Mouse (Mus musculus): ENCODE measurements around the gene Vmn2r7. TPM values are rescaled to one million over a fixed set of nuclear protein-coding genes. Genes with fewer than 3 reads are reported as not detected.

Gene Vmn2r7
- total and polyA plus RNA-seq, 3 experiments, result not detected

GRCm38 (mm10) chr3:64790509-64791244 is 53.9 kb downstream of the Vmn2r7 start:
- peak; percentile 15 for DNase-seq (ENCODE audit: low read depth, low spot score)
- TF ChIP-seq USF1 (IDR thresholded peaks at IDR 0.05; ENCODE audit: low read depth, low read length) (no peak), MAX (IDR thresholded peaks at IDR 0.05; ENCODE audit: low read length) (no peak), ZC3H11A (IDR thresholded peaks at IDR 0.05; ENCODE audit: low read depth, low read length) (no peak; the same call in 1 of the 2 replicates), MAZ (IDR thresholded peaks at IDR 0.05; ENCODE audit: low read depth, low read length) (no peak), CTCF (IDR thresholded peaks at IDR 0.05 in 2 of 3, conservative IDR thresholded peaks at IDR 0.05 in 1 of 3; ENCODE audit: control insufficient read depth in 1 of 3, insufficient read depth in 1 of 3, low read depth in 2 of 3, low read length in 3 of 3, poor library complexity in 1 of 3, severe bottlenecking in 1 of 3) (peak; percentile 41 to 48 (median 47)), MXI1 (IDR thresholded peaks at IDR 0.05; ENCODE audit: low read depth, low read length) (no peak), SMC3 (IDR thresholded peaks at IDR 0.05; ENCODE audit: low read depth, low read length) (peak; percentile 35), GATA1 (IDR thresholded peaks at IDR 0.05; ENCODE audit: low read depth, low read length) (no peak), RAD21 (IDR thresholded peaks at IDR 0.05; ENCODE audit: low read depth, low read length) (peak; percentile 51), EP300 (IDR thresholded peaks at IDR 0.05; ENCODE audit: low read depth in 1 of 2, low read length in 2 of 2) (no peak), POLR2AphosphoS5 (IDR thresholded peaks at IDR 0.05; ENCODE audit: borderline replicate concordance, low read depth, low read length) (no peak), UBTF (IDR thresholded peaks at IDR 0.05; ENCODE audit: borderline replicate concordance, insufficient read depth, low read depth, low read length) (no peak)
- H3K4me1 ChIP-seq (ENCODE audit: control insufficient read depth in 1 of 2, insufficient read depth in 2 of 2, low read length in 2 of 2), result no peaks in the 10 kb centered on the region

GRCm38 (mm10) chr3:64782901-64783300 is 61.7 kb downstream of the Vmn2r7 start:
- Histone ChIP-seq H3K27ac (ENCODE audit: control insufficient read depth, low read depth, low read length) (no peak overlapping the region), H3K36me3 (ENCODE audit: control insufficient read depth in 1 of 2, insufficient read depth in 2 of 2, low read length in 2 of 2) (no peaks in the 10 kb centered on the region), H3K27me3 (ENCODE audit: control insufficient read depth in 1 of 2, insufficient read depth in 2 of 2, low read length in 2 of 2) (no peaks in the 10 kb centered on the region), H3K4me1 (ENCODE audit: control insufficient read depth in 1 of 2, insufficient read depth in 2 of 2, low read length in 2 of 2) (no peaks in the 10 kb centered on the region), H3K9ac (ENCODE audit: control insufficient read depth, low read depth, low read length, poor library complexity, severe bottlenecking) (no peak overlapping the region), H3K4me3 (ENCODE audit: control insufficient read depth in 1 of 2, insufficient read depth in 1 of 2, low read depth in 2 of 2, low read length in 2 of 2) (no peak overlapping the region), H3K9me3 (replicated peaks; ENCODE audit: insufficient read depth, low read length) (no peaks in the 10 kb centered on the region), H3K79me2 (ENCODE audit: control insufficient read depth, insufficient read depth, low read length, poor library complexity) (no peaks in the 10 kb centered on the region)
- TF ChIP-seq EP300 (IDR thresholded peaks at IDR 0.05; ENCODE audit: low read depth in 1 of 2, low read length in 2 of 2) (no peak), ELF1 (IDR thresholded peaks at IDR 0.05; ENCODE audit: low read depth, low read length) (no peak), ZKSCAN1 (IDR thresholded peaks at IDR 0.05; ENCODE audit: low read depth, low read length) (no peak), USF1 (IDR thresholded peaks at IDR 0.05; ENCODE audit: low read depth, low read length) (no peak), MAX (IDR thresholded peaks at IDR 0.05; ENCODE audit: low read length) (no peak), POLR2A (IDR thresholded peaks at IDR 0.05; ENCODE audit: control insufficient read depth in 1 of 2, insufficient read depth in 1 of 2, low read depth in 1 of 2, low read length in 2 of 2, poor library complexity in 1 of 2) (no peak), GATA1 (IDR thresholded peaks at IDR 0.05; ENCODE audit: low read depth, low read length) (no peak), POLR2AphosphoS5 (IDR thresholded peaks at IDR 0.05; ENCODE audit: borderline replicate concordance, low read depth, low read length) (no peak), CHD2 (IDR thresholded peaks at IDR 0.05; ENCODE audit: low read length) (no peak), SMC3 (IDR thresholded peaks at IDR 0.05; ENCODE audit: low read depth, low read length) (no peak), E2F4 (IDR thresholded peaks at IDR 0.05; ENCODE audit: borderline replicate concordance, low read depth, low read length) (no peak)
- DNase-seq (ENCODE audit: low read depth, low spot score), result no peak

More at GRCm38 (mm10) chr3:64790509-64791244, 53.9 kb downstream of the Vmn2r7 start:
- Histone ChIP-seq H3K9me3 (replicated peaks; ENCODE audit: insufficient read depth, low read length) (no peaks in the 10 kb centered on the region), H3K27ac (ENCODE audit: control insufficient read depth, low read depth, low read length) (no peak overlapping the region), H3K27me3 (ENCODE audit: control insufficient read depth in 1 of 2, insufficient read depth in 2 of 2, low read length in 2 of 2) (no peaks in the 10 kb centered on the region), H3K36me3 (ENCODE audit: control insufficient read depth in 1 of 2, insufficient read depth in 2 of 2, low read length in 2 of 2) (no peaks in the 10 kb centered on the region), H3K79me2 (ENCODE audit: control insufficient read depth, insufficient read depth, low read length, poor library complexity) (no peaks in the 10 kb centered on the region), H3K9ac (ENCODE audit: control insufficient read depth, low read depth, low read length, poor library complexity, severe bottlenecking) (no peak overlapping the region), H3K4me3 (ENCODE audit: control insufficient read depth in 1 of 2, insufficient read depth in 1 of 2, low read depth in 2 of 2, low read length in 2 of 2) (no peak overlapping the region)
